Mouse (Mus musculus) Patski (cell line): ENCODE measurements at regions not wholly inside any gene's neighbourhood (a gene's known extent, or its start where the extent isn't known, plus 50 kb on each side); places are given as distances from the start of the nearest gene placed in this dataset.

ENCODE experiments used
- ATAC-seq: fragments of 100-300 bp; one replicate; pipeline ENCODE4 v1.8.0; 2021
- CTCF ChIA-PET: fragments of 350-600 bp; sonication (Branson Sonifier 250); formaldehyde crosslinking; loops from one replicate; lab custom pipeline; 2022; ENCODE audit warnings: inconsistent platforms; lab: Charles Lee
- POLR2A ChIA-PET: fragments of 350-600 bp; sonication (Branson Sonifier 250); formaldehyde crosslinking; loops from one replicate; lab custom pipeline; 2022; ENCODE audit warnings: antibody characterized with exemption, inconsistent platforms; lab: Charles Lee
- DNase-seq: peaks from one replicate; pipeline ENCODE4 v3.0.0-alpha.2; 2011; ENCODE audit warnings: low read depth, low spot score
- H3K27me3 ChIP-seq: fragments of 371-371 bp; one replicate; pipeline ENCODE4 v1.5.1; 2021
- CTCF ChIP-seq: fragments of 100-300 bp; IDR thresholded peaks from one replicate; pipeline ENCODE4 v1.5.1; 2021
- in situ Hi-C: fragments of 300-500 bp; cut with MboI; formaldehyde crosslinking; loops from 3 replicates; pipeline ENCODE4 v1.11.1; 2018; ENCODE audit warnings: low pct_unique_long_range_greater_than_20kb, mixed read lengths

- TF ChIP-seq CTCF: no peak
- no peaks in the 10 kb centered on the region for H3K27me3 ChIP-seq
- in situ Hi-C loops: loop anchor here (5.0 kb wide), 2 partner anchors 519 to 654 kb away; partner anchors contain the start of gene Nrp1
- POLR2A ChIA-PET: no interaction called here
- CTCF ChIA-PET: interaction anchor here (1.3 kb wide), 1 partner anchor 8 kb away, joined by 5 read pairs; no protein-coding TSS in a partner anchor
- no peak for ATAC-seq
- DNase-seq: no peak
Observed at GRCm38 (mm10) chr8:127838311-127838710, 520.1 kb upstream of the Nrp1 start.

DNA sequence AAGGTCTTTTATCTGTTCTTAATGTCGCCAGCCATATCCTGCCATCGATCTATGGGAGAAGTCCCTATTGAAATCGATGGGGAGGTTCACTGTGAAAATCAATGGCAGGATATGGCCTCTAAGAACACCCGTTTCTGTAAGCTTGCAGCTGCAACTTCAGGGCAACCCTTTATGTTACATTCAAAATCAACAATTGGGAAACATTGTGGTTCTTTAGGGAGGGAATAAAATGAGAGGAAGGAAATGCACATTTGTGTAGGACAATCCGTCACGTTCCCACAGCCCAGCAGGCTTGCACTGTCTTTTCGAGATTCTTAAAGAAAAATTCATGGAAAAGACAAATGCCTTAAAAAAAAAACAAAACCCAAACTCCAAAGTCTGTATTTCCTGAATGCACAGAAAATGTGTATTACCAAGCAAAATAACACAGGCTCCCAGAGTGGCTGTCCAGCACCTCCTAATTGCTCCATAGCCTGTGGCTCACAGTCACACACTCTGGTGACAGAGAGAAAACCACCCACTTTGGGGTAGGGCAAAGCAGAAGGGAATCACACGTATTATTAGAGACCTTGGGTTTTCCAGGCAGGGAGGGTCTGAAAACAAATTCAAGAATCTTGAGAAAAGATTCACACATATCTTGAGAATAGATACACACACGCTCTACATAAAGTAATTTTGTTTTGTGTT, 510.9 kb upstream of the Nrp1 start:
- TF ChIP-seq CTCF: no peak
- ChIA-PET CTCF (no interaction called here), POLR2A (no interaction called here)
- in situ Hi-C loops: no loop called here
- DNase-seq (no peak), ATAC-seq (no peak)
- H3K27me3 ChIP-seq: no peaks in the 10 kb centered on the region

DNA sequence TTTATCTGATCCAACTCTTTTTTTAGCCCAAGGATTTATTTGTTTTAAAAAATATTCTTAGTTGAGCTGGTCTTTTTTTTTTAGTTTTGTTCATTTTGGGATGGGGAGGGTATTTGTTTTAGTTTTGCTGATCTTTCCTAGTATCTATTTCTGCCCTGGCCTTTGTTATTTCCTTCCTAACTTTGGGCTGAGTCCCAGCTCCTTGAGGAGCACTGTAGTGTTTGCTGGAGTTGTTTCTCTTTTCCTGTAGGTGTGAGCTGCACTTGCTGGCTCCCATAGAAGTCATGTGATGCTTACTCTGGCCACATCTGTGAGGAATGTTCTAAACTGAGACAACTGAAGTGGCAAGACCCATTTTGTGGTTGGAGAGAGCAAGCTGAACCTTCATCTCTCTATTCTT, 508.5 kb upstream of the Nrp1 start:
- TF ChIP-seq CTCF: no peak
- in situ Hi-C loops: no loop called here
- CTCF ChIA-PET: no interaction called here
- ATAC-seq (no peak), DNase-seq (no peak)
- no peaks in the 10 kb centered on the region for H3K27me3 ChIP-seq
- POLR2A ChIA-PET: no interaction called here

DNA sequence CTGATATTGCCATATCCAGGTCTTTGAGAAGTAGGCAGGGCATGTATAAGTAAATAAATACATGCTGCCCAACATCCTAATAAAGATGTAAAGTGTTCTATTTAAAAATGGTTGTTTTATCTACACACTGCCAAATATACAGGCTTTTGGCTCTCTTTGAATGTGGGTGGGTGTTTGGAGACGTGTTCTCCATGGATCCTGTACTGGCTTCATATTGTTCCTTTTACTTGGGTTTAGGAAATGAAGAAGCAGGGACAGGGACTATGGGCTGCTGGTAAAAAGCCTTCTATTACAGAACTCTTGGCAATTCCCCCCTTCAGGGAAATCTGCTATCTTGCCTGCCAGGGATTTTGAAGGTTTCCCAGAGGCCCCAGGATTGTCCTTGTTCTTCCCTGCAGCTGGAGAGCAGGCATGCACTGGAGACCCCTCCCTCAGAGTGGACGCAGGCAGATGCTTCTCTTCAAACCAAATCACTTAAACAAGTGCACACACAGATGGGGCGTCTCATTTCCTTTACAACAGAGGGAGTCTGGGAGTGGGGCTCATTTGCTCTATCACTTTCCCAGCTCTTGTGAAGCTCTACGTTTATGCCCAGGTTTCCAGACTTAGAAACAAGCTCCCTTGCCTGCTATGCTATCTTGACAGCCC, 502.6 kb upstream of the Nrp1 start:
- CTCF ChIA-PET: interaction anchor here (1.0 kb wide), 1 partner anchor 30 kb away, joined by 3 read pairs; no protein-coding TSS in a partner anchor
- TF ChIP-seq CTCF: no peak
- DNase-seq: no peak
- no peaks in the 10 kb centered on the region for H3K27me3 ChIP-seq
- in situ Hi-C loops: no loop called here
- no peak for ATAC-seq
- POLR2A ChIA-PET: no interaction called here

- ChIA-PET CTCF (interaction anchor here (1.4 kb wide), 1 partner anchor 27 kb away, joined by 3 read pairs; no protein-coding TSS in a partner anchor), POLR2A (no interaction called here)
- no peaks in the 10 kb centered on the region for H3K27me3 ChIP-seq
- DNase-seq: no peak
- no peak for ATAC-seq
- in situ Hi-C loops: no loop called here
- no peak for TF ChIP-seq CTCF
Observed at GRCm38 (mm10) chr8:127856351-127857135, 501.9 kb upstream of the Nrp1 start.

DNA sequence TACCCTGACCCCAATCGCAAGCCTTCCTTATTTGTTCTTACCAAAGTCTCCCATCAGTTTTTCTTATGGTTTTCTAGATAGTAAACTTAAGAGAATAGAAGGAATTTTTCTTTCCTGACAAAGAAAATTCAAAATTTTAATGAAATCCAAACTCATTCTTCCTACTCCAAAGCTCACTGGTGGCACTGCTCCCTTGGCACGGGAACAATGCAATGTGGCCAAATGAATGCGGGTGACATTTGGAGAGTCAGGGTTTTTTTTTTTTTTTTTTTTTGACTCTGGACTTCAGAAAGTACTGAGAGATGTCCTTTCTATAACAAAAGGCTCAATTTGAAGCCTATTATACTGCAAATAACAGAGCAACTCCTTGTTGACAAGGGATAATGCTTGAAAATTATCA, 499.4 kb upstream of the Nrp1 start:
- CTCF ChIA-PET: no interaction called here
- no peak for TF ChIP-seq CTCF

GRCm38 (mm10) chr8:127860376-127860775, 498.0 kb upstream of the Nrp1 start:
- TF ChIP-seq CTCF: no peak

More for the DNA sequence above, 499.4 kb upstream of the Nrp1 start:
- POLR2A ChIA-PET: no interaction called here
- ATAC-seq: no peak
- no peak for DNase-seq
- H3K27me3 ChIP-seq: no peaks in the 10 kb centered on the region
- in situ Hi-C loops: no loop called here

DNA sequence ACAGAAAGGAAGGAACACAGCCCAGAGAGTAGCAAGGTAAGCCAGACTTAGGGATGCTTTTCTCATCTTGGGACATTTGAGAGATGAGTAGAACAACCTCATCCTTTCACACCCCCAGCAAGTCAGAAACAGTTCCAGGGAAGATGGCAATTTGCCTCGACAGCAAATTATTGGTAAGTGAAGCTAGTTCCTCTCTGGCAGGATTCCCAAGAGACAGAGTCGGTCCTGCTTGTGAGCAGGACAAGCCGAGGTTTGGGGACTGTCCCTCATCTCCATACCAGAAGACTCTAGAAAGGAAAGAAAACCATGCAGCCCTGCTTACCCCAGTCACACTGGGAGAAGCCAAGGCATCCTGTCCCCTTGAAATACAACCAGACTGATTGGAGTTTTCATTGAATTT, 497.5 kb upstream of the Nrp1 start:
- ATAC-seq (no peak), DNase-seq (no peak)
- TF ChIP-seq CTCF: no peak
- ChIA-PET POLR2A (no interaction called here), CTCF (no interaction called here)
- no peaks in the 10 kb centered on the region for H3K27me3 ChIP-seq
- in situ Hi-C loops: no loop called here

More at GRCm38 (mm10) chr8:127860376-127860775, 498.0 kb upstream of the Nrp1 start:
- no peaks in the 10 kb centered on the region for H3K27me3 ChIP-seq
- no peak for DNase-seq
- in situ Hi-C loops: no loop called here
- ChIA-PET POLR2A (interaction anchor here (0.7 kb wide), 1 partner anchor 597 kb away, joined by 3 read pairs; no protein-coding TSS in a partner anchor), CTCF (no interaction called here)
- no peak for ATAC-seq

DNA sequence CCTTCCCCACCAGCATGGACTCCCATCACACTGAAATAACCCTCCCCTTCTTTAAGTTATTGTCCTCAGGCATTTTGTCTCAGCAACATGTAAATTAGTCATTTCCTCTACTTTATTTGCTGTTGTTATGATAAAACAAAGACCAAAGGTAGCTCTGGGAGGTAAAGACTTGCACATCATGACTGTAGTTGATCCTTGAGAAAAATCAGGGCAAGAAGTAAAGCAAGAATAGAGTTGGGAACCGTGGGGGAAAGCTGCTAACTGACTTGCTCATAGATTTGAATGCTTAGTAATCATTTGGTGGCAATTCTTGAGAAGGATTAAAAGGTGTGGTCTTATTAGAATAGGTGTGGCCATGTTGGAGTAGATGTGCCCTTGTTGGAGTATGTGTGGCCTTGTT, 473.8 kb upstream of the Nrp1 start:
- in situ Hi-C loops: no loop called here
- ATAC-seq: no peak
- TF ChIP-seq CTCF: no peak
- ChIA-PET CTCF (interaction anchor here (0.9 kb wide), 1 partner anchor 9 kb away, joined by 3 read pairs; no protein-coding TSS in a partner anchor), POLR2A (no interaction called here)
- no peak for DNase-seq
- H3K27me3 ChIP-seq: no peaks in the 10 kb centered on the region

- in situ Hi-C loops: no loop called here
- no peaks in the 10 kb centered on the region for H3K27me3 ChIP-seq
- DNase-seq (no peak), ATAC-seq (no peak)
- ChIA-PET CTCF (interaction anchor here (0.9 kb wide), 1 partner anchor 8 kb away, joined by 3 read pairs; no protein-coding TSS in a partner anchor), POLR2A (no interaction called here)
- TF ChIP-seq CTCF: no peak
Observed at GRCm38 (mm10) chr8:127885211-127885610, 473.2 kb upstream of the Nrp1 start.
